Mouse (Mus musculus) G1E (cell line): ENCODE data around the gene Myod1.

Experiments
- CTCF ChIP-seq: IDR thresholded peaks from 2 replicates; pipeline ENCODE4 v1.5.1; 2012; ENCODE audit warnings: low read depth, low read length, inconsistent platforms, mixed read lengths
- GATA1 ChIP-seq: IDR thresholded peaks from 2 replicates; pipeline ENCODE4 v1.6.1; 2012; ENCODE audit warnings: borderline replicate concordance, low read length, inconsistent platforms, mixed read lengths
- GATA2 ChIP-seq: IDR thresholded peaks from 2 replicates; pipeline ENCODE4 v1.6.1; 2012; ENCODE audit warnings: low read depth, low read length, inconsistent platforms, borderline replicate concordance

- no peak for TF ChIP-seq GATA2
- peak; percentile 44 for TF ChIP-seq CTCF
- TF ChIP-seq GATA1 = no peak
These were observed 2.7 kb downstream of the Myod1 start for GRCm38 (mm10) chr7:46378983-46379382.
